13 mouse cellular contexts compared by ENCODE assay signal in the genomic region with DNA sequence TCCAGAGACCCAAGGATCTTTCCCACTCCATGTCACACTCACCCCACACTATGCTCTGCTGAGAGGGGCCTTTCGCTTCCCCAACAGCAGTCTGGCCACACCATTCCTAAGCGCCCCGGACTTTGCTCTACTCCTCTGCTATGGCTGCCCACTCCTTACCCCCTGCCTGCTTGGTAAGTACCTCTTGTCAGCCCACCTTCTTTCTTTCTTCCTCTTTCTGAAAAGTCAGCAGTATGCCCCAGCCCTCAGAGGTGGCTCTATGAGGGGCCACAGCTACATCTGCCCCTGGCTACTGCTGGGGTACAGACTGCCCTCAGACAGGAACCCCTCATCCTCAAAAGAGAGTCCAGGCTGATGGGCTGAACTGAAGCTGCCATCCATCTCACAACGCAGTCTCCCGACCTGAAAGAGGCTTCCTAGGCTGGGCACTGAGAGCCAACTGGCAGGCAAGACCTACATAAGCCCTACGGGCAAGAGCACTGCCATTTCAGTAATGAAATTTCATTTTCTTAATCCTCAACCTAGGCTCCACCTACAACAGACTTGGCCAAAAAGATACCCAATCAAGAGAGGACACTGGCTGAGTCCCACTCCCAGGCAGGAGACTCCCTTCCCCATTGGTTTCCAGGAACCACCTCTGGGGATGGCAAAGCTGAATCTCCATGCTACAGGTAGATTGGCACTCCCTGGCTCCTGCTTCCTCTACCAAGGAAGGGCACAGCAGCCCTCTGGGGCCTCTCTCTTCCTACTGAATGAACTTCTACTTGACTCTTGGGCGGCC. TPM values are rescaled to one million over a fixed set of nuclear protein-coding genes. Genes with fewer than 3 reads are reported as not detected.
A peak's percentile ranks its signal among the peaks of the same experiment; 100 is the strongest.
DNase-seq lines count a peak whose midpoint lies in the region; ATAC-seq lines count a peak whose summit lies in the region.
"Had no signal": no experiment of that assay in that cellular context is flagged by ENCODE, and none has a peak within 500 bp of the region (broad histone marks: within the 10 kb centered on the region; RNA-seq: fewer than 3 reads in every experiment).

No protein-coding gene starts in this region.

- H3K4me1 ChIP-seq in heart, embryonic 15.5 days (replicated peaks) = peaks cover 27% of the 10 kb centered on the region
- H3K4me1 ChIP-seq in limb, embryonic 15.5 days = peaks cover 31% of the 10 kb centered on the region

- ATAC-seq in heart, embryonic 15.5 days (replicated peaks; ENCODE audit: insufficient number of reproducible peaks, insufficient read depth, low FRiP score, low read depth) = no peak
- ATAC-seq in limb, embryonic 15.5 days (ENCODE audit: insufficient number of reproducible peaks, low FRiP score, low TSS enrichment, low read depth) = no peak
- ATAC-seq: activated CD4-positive, CD25-positive, alpha-beta regulatory T cell, adult 4 months had no signal

- DNase-seq in heart, postnatal 36 days = no peak
- DNase-seq in spleen, postnatal 36 days (ENCODE audit: low spot score in 2 of 2) = peak; percentile 31 to 46
- no peak for DNase-seq in spleen, postnatal 14 days (ENCODE audit: low spot score in 2 of 2)
- DNase-seq in splenic B cell, adult 2 months (ENCODE audit: low read depth, low spot score) = peak; percentile 66
- DNase-seq in urinary bladder, postnatal 25 days (ENCODE audit: low spot score) = no peak
- no peak for DNase-seq in c-Kit-positive CD71-positive TER-119-positive erythroid progenitor cells, embryonic 14.5 days (ENCODE audit: low spot score)
- DNase-seq: cerebellum, adult 11 months; heart, postnatal 4 days; thymus, adult 18-20 months had no signal

- H3K4me2 ChIP-seq in heart, embryonic 15.5 days = peak overlapping the region; percentile 80; the same call in 1 of the 2 replicates
- peak overlapping the region; percentile 81; the same call in 1 of the 2 replicates for H3K4me2 ChIP-seq in limb, embryonic 15.5 days

- H3K9ac ChIP-seq in heart, embryonic 15.5 days = no peak overlapping the region
- H3K9ac ChIP-seq in limb, embryonic 15.5 days = no peak overlapping the region

- H3K27ac ChIP-seq in heart, embryonic 15.5 days = no peak overlapping the region
- no peak overlapping the region for H3K27ac ChIP-seq in limb, embryonic 15.5 days

- H3K36me3 ChIP-seq in heart, embryonic 15.5 days = peaks cover 8% of the 10 kb centered on the region; the same call in 1 of the 2 replicates
- peaks cover 28% of the 10 kb centered on the region for H3K36me3 ChIP-seq in limb, embryonic 15.5 days
- H3K36me3 ChIP-seq in splenic B cell, adult 2 months (ENCODE audit: control insufficient read depth, insufficient read depth, low read length, poor library complexity, severe bottlenecking) = peaks cover 14% of the 10 kb centered on the region

- peak overlapping the region; percentile 65; the same call in 1 of the 2 replicates for H3K4me3 ChIP-seq in heart, embryonic 15.5 days
- H3K4me3 ChIP-seq in limb, embryonic 15.5 days = 0 out of 2 replicates have a peak overlapping the region, but pooled peaks have one; percentile 1

- 93% methylated on average over 7 of the region's 7 CpGs for WGBS in heart, embryonic 15.5 days
- WGBS in limb, embryonic 15.5 days = 94% methylated on average over 7 of the region's 7 CpGs

- intact Hi-C loops in heart, postnatal 36 days (cut with DNase I) = no loop called here

- H3K9me3 ChIP-seq in heart, embryonic 15.5 days (replicated peaks) = no peaks in the 10 kb centered on the region
- no peaks in the 10 kb centered on the region for H3K9me3 ChIP-seq in limb, embryonic 15.5 days
- H3K9me3 ChIP-seq: embryonic facial prominence, embryonic 10.5 days had no signal

- no peaks in the 10 kb centered on the region for H3K27me3 ChIP-seq in heart, embryonic 15.5 days
- no peaks in the 10 kb centered on the region for H3K27me3 ChIP-seq in limb, embryonic 15.5 days
- no peaks in the 10 kb centered on the region for H3K27me3 ChIP-seq in splenic B cell, adult 2 months (ENCODE audit: control insufficient read depth, insufficient read depth, low read length, poor library complexity, severe bottlenecking)

RNA-seq across cellular contexts. Expression of gene Ctsz, which starts 1.7 kb away (rescaled TPM):
- 99.5 and 146 TPM in 2 replicates for polyA plus RNA-seq in heart, embryonic 15.5 days (2015; fragmentation: Nextera tagmentation; extraction: Ambion mirVana)
- total RNA-seq in heart, postnatal 36 days (2021) = 10 to 100 TPM; 33.9 to 36.0 TPM
- polyA plus RNA-seq in limb, embryonic 15.5 days (2015; fragmentation: Nextera tagmentation; extraction: Ambion mirVana) = 226 and 260 TPM in 2 replicates

RNA-seq across cellular contexts. Expression of gene Tubb1, which starts 13.4 kb away (rescaled TPM):
- 3.8 and 3.9 TPM in 2 replicates for polyA plus RNA-seq in heart, embryonic 15.5 days (2015; fragmentation: Nextera tagmentation; extraction: Ambion mirVana)
- 1 to 10 TPM; 3.8 to 4.1 TPM for total RNA-seq in heart, postnatal 36 days (2021)
- polyA plus RNA-seq in limb, embryonic 15.5 days (2015; fragmentation: Nextera tagmentation; extraction: Ambion mirVana) = 0.92 and 2.4 TPM in 2 replicates

RNA-seq across cellular contexts. Expression of gene Nelfcd, which starts 21.5 kb away (rescaled TPM):
- polyA plus RNA-seq in heart, embryonic 15.5 days (2015; fragmentation: Nextera tagmentation; extraction: Ambion mirVana) = 66.1 and 82.9 TPM in 2 replicates
- 10 to 100 TPM; 29.3 to 31.4 TPM for total RNA-seq in heart, postnatal 36 days (2021)
- polyA plus RNA-seq in limb, embryonic 15.5 days (2015; fragmentation: Nextera tagmentation; extraction: Ambion mirVana) = 94.3 and 107 TPM in 2 replicates

RNA-seq across cellular contexts. Expression of gene Atp5e, which starts 26.8 kb away (rescaled TPM):
- 872 and 1,283 TPM in 2 replicates for polyA plus RNA-seq in heart, embryonic 15.5 days (2015; fragmentation: Nextera tagmentation; extraction: Ambion mirVana)
- total RNA-seq in heart, postnatal 36 days (2021) = 1,000 to 10,000 TPM; 1,605 to 1,606 TPM
- 611 and 723 TPM in 2 replicates for polyA plus RNA-seq in limb, embryonic 15.5 days (2015; fragmentation: Nextera tagmentation; extraction: Ambion mirVana)

RNA-seq across cellular contexts. Expression of gene Prelid3b, which starts 35.8 kb away (rescaled TPM):
- polyA plus RNA-seq in heart, embryonic 15.5 days (2015; fragmentation: Nextera tagmentation; extraction: Ambion mirVana) = 131 and 135 TPM in 2 replicates
- 10 to 100 TPM; 56.5 to 65.8 TPM for total RNA-seq in heart, postnatal 36 days (2021)
- polyA plus RNA-seq in limb, embryonic 15.5 days (2015; fragmentation: Nextera tagmentation; extraction: Ambion mirVana) = 113 and 135 TPM in 2 replicates

Comparison
In these comparisons a context has a peak if more than half of its experiments do, and no peak if none do; other contexts are left out.
1. DNase-seq: peak in spleen, postnatal 36 days (2 of 2) and splenic B cell, adult 2 months (single experiment); none in heart, postnatal 36 days (0 of 2), spleen, postnatal 14 days (0 of 2), urinary bladder, postnatal 25 days (single experiment) and c-Kit-positive CD71-positive TER-119-positive erythroid progenitor cells, embryonic 14.5 days (single experiment).